Mouse (Mus musculus): ENCODE results near the gene Tor1aip1.

DNA sequence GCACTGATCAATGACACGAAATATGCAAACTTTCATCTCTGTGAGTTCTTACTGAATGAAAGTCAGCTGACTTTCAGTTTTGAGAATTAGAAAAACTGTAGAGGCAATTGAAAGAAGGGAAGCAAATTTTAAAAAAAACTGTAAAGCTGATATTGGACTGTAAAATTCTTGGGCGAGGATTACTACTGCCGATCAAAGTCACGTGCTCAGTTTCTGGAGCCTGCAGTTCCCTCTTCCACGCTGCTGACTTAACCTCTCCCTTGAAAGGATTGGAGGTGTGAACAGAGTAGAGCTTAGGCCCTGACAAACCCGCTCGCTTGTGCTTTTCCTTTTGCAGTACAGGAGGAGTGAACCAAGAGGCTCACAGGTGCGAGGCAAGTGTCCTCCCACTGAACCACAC lies 33.9 kb downstream of the Tor1aip1 start:
- no peak for TF ChIP-seq EP300 (IDR thresholded peaks at IDR 0.05; ENCODE audit: low read depth in 1 of 2, low read length in 2 of 2)
- TF ChIP-seq NRF1 (IDR thresholded peaks at IDR 0.05; ENCODE audit: insufficient read depth, low read depth, low read length, poor library complexity, severe bottlenecking), result no peak
- TF ChIP-seq RCOR1 (IDR thresholded peaks at IDR 0.05; ENCODE audit: low read depth, low read length), result no peak
- TF ChIP-seq TAL1 (IDR thresholded peaks at IDR 0.05; ENCODE audit: low read length), result no peak
